Mouse (Mus musculus) lung, postnatal 0 days (tissue): ENCODE data around the gene Sbpl. TPM values are rescaled to one million over a fixed set of nuclear protein-coding genes. Genes with fewer than 3 reads are reported as not detected.
"Not testable (repeated sequence)": the region's sequence is repeated elsewhere in the genome, so short reads cannot be mapped to it uniquely, and the experiment has no call there.

Experiments
- ATAC-seq: fragments of 200-750 bp; cut with Nextera tagmentation; 2 replicates; pipeline ENCODE4 v1.8.0; 2017; ENCODE audit warnings: moderate library complexity
- DNase-seq: peaks from one replicate; pipeline ENCODE4 v3.0.0-alpha.2; 2016; ENCODE audit warnings: low spot score
- H3K27ac ChIP-seq: fragments of 300-500 bp; sonication (generic); 2 replicates; pipeline ENCODE4 v1.5.1; 2014; ENCODE audit warnings: antibody characterized with exemption, mild to moderate bottlenecking, low read length, mixed read lengths
- H3K27me3 ChIP-seq: fragments of 300-500 bp; sonication (generic); replicated peaks from 2 replicates; pipeline ENCODE4 v1.6.1; 2014; ENCODE audit warnings: low read length, mixed read lengths; ENCODE audit not compliant: insufficient read depth
- H3K36me3 ChIP-seq: fragments of 300-500 bp; sonication (generic); 2 replicates; pipeline ENCODE4 v1.6.1; 2014; ENCODE audit warnings: low read length, mixed read lengths; ENCODE audit not compliant: insufficient read depth
- H3K4me1 ChIP-seq: fragments of 300-500 bp; sonication (generic); 2 replicates; pipeline ENCODE4 v1.6.1; 2014; ENCODE audit warnings: antibody characterized with exemption, low read depth, low read length, mixed read lengths; ENCODE audit not compliant: insufficient read depth
- H3K4me2 ChIP-seq: fragments of 300-500 bp; sonication (generic); replicated peaks from 2 replicates; pipeline ENCODE4 v1.6.1; 2014; ENCODE audit warnings: low read depth, mild to moderate bottlenecking, low read length, moderate library complexity, mixed read lengths
- H3K4me3 ChIP-seq: fragments of 300-500 bp; sonication (generic); 2 replicates; pipeline ENCODE4 v1.5.1; 2014; ENCODE audit warnings: low read depth, low read length
- H3K9ac ChIP-seq: fragments of 300-500 bp; sonication (generic); replicated peaks from 2 replicates; pipeline ENCODE4 v1.6.1; 2014; ENCODE audit warnings: low read depth, mild to moderate bottlenecking
- H3K9me3 ChIP-seq: fragments of 300-500 bp; sonication (generic); 2 replicates; pipeline ENCODE4 v1.6.1; 2016; ENCODE audit warnings: low read length, mixed read lengths
- CTCF ChIP-seq: IDR thresholded peaks from 2 replicates; pipeline ENCODE4 v1.5.1; 2016; ENCODE audit warnings: antibody characterized with exemption, mild to moderate bottlenecking
- EP300 ChIP-seq: IDR thresholded peaks from 2 replicates; pipeline ENCODE4 v1.6.1; 2016; ENCODE audit warnings: antibody characterized with exemption, mild to moderate bottlenecking, control low read depth
- WGBS: fragments of 180-500 bp; shearing (Covaris S2); extraction: QIAGEN DNeasy Blood & Tissue Kit; methylation state at CpG from one replicate; pipeline ENCODE4 v1.1.7; 2014; 5-methylcytosine and 5-hydroxymethylcytosine counted together
- polyA plus RNA-seq: library from polyadenylated mRNA; unstranded; fragments of >200 nt; fragmentation: Nextera tagmentation; extraction: Ambion mirVana; gene quantifications from 2 replicates; pipeline ENCODE4 v1.2.1, GENCODE M21; 2015

The Sbpl gene
- polyA plus RNA-seq, 1 experiment from 2014 or later, result not detected

DNA sequence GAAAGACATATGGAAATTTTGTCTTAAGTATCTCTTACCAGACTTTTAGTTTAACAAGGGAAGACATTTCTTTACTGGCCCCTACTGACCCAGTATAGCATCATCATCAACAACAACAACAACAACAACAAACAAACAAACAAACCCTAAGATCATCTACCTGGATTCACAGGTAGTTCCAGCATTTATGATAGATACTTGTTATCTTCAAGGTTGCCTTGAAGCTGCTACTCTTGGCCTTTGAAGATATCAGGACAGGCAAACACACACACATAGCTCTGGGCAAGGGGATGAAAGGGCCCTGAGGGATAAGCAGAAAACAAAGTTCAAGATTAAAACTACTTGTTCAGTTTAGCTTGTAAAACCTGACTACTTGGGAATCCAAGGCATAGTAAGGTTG lies 13.7 kb downstream of the Sbpl start, which contains the start of gene Sbp:
Gene Sbp, plus strand, starts transcription at position 301 of the 400 bp plus-strand sequence.
- ATAC-seq (no peak), DNase-seq (no peak)
- Histone ChIP-seq H3K4me1 (no peaks in the 10 kb centered on the region), H3K9me3 (no peaks in the 10 kb centered on the region), H3K36me3 (no peaks in the 10 kb centered on the region), H3K27me3 (no peaks in the 10 kb centered on the region), H3K4me3 (no peak within 1 kb of the TSS), H3K27ac (no peak within 1 kb of the TSS), H3K9ac (no peak within 1 kb of the TSS), H3K4me2 (no peak within 1 kb of the TSS)
- TF ChIP-seq CTCF, result no peak
- no peak for TF ChIP-seq EP300

DNA sequence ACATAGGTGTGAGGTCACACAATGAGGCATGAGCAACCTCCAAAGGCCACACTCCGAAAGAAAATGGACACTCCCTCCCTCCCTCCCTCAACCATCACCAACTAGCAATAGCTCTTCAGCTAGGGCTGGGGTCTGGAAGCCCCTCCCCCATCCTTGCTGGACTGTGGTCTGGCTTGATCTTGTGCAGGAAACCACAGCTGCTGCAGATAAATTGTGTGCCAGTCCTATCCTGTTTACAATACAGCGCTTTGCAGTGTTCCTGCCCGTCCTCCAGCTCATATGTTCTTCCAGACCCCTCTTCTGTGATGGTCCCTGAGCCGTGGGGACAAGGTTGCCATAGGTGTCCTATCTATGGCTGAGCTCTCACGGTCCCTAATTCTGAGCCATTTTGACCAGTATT lies 23.9 kb downstream of the Sbpl start:
- DNase-seq (no peak), ATAC-seq (no peak)
- H3K4me1 ChIP-seq, result no peaks in the 10 kb centered on the region
- H3K4me2 ChIP-seq, result no peak overlapping the region
- H3K27me3 ChIP-seq, result no peaks in the 10 kb centered on the region
- no peak overlapping the region for H3K27ac ChIP-seq
- H3K4me3 ChIP-seq, result no peak overlapping the region
- no peak for TF ChIP-seq CTCF
- TF ChIP-seq EP300, result no peak
- no peaks in the 10 kb centered on the region for H3K9me3 ChIP-seq
- WGBS, result 50% methylated on average over 5 of the region's 5 CpGs
- no peaks in the 10 kb centered on the region for H3K36me3 ChIP-seq
- H3K9ac ChIP-seq, result no peak overlapping the region

DNA sequence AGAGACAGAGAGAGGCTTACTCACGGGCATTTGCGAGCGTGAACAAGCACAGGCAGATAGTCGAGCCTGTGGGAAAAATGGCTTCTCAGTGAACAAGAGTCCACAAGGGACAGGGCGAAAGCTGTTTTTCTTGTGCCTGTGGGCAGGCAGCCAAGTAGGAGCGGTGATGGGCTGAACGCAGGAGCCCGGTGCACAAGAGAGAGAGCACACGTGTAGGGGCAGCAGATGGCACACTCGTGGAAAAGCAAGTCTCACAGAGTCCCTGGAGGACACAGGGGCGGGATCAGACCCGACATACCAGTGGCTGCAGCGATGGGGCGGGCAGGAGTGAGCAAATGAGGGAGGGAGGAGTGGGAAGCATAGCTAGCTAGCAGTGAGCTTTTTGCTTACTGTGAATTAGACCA lies 30.0 kb downstream of the Sbpl start:
- H3K27me3 ChIP-seq, result no peaks in the 10 kb centered on the region
- WGBS, result 0% methylated on average over 14 of the region's 14 CpGs
- no peaks in the 10 kb centered on the region for H3K9me3 ChIP-seq
- peak overlapping the region; percentile 44 for H3K9ac ChIP-seq
- peak overlapping the region; percentile 78 for H3K27ac ChIP-seq
- peak overlapping the region; percentile 45 for H3K4me3 ChIP-seq
- DNase-seq (peak; percentile 79), ATAC-seq (peak; percentile 82)
- peaks cover 2% of the 10 kb centered on the region; the same call in 1 of the 2 replicates for H3K4me1 ChIP-seq
- TF ChIP-seq EP300 (no peak), CTCF (no peak; the same call in 1 of the 2 replicates)
- no peaks in the 10 kb centered on the region for H3K36me3 ChIP-seq
- peak overlapping the region; percentile 82 for H3K4me2 ChIP-seq

DNA sequence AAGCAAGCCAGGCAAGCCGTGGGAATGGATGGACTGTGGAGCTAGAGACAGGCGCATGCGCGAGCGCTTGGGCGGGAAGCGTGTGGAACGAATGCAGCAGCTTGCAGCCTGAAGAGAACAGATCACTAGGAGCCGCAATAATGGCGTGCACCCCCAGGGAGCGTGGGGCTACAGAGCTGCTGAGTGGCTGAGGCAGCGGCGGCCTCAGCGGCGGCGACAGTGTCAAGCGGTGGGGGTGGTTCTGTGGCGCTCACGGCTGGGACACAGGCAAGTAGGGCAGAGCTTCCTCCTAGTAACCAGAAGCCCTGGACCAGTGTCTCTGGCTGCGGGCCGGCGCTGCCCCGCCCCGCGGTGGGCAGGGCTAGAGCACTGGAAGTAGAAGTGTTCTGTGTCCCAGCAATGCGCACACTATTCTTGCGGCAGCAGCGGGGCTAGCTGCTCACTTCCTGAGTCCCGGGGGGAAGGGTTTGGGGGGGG lies 30.5 kb downstream of the Sbpl start:
- DNase-seq (peak; percentile 93), ATAC-seq (peak; percentile 98)
- Histone ChIP-seq H3K27ac (peak overlapping the region; percentile 78), H3K4me2 (peak overlapping the region; percentile 82), H3K27me3 (no peaks in the 10 kb centered on the region), H3K4me3 (peak overlapping the region; percentile 45), H3K36me3 (no peaks in the 10 kb centered on the region), H3K9me3 (no peaks in the 10 kb centered on the region), H3K9ac (peak overlapping the region; percentile 44; the same call in 1 of the 2 replicates), H3K4me1 (peaks cover 2% of the 10 kb centered on the region; the same call in 1 of the 2 replicates)
- under 1% methylated on average over 28 of the region's 29 CpGs for WGBS
- TF ChIP-seq CTCF (peak; percentile 36), EP300 (no peak)

DNA sequence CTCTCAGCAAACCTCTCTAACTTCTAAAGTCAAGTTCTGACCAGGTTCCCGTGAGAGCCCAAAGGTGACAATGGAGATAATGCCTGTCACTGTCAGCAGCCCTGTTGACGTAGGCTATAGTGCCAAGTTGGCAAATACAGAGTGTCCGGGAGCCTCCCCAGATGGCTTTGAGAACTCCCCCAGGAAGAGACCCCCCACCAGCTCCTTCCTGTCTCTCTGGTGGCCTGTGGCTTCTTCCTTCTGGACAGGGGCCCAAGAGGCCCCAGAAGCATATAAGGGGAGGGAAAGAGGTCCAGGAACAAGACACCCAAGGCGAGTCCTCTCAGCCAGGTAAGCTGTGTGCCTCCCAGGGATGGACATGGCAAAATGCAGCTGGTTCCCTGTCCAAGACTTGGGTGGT lies 37.9 kb downstream of the Sbpl start, which contains the start of gene Dcpp3:
Gene Dcpp3, plus strand, starts transcription at position 301 of the 400 bp plus-strand sequence.
- H3K9me3 ChIP-seq, H3K9ac ChIP-seq, H3K4me1 ChIP-seq, ATAC-seq, DNase-seq, H3K27ac ChIP-seq, H3K27me3 ChIP-seq, H3K36me3 ChIP-seq, H3K4me3 ChIP-seq, H3K4me2 ChIP-seq: not testable (repeated sequence)
- WGBS, result 19% methylated on average over 3 of the region's 4 CpGs

Other genes starting within 250 kb of the Sbpl start
- 0.20 TPM in 1 of 2 replicates, not detected in the other for gene 1520401A03Rik, start 232.5 kb downstream of the Sbpl start, polyA plus RNA-seq
- gene Pkmyt1, start 228.9 kb downstream of the Sbpl start, polyA plus RNA-seq, result 10.4 and 11.5 TPM in 2 replicates
- gene Paqr4, start 214.4 kb downstream of the Sbpl start, polyA plus RNA-seq, result 45.2 and 47.7 TPM in 2 replicates
- 0.41 and 0.52 TPM in 2 replicates for gene Kremen2, start 209.4 kb downstream of the Sbpl start, polyA plus RNA-seq
- 43.1 and 43.5 TPM in 2 replicates for gene Flywch1, start 183.7 kb downstream of the Sbpl start, polyA plus RNA-seq
- 14.7 and 18.6 TPM in 2 replicates for gene Flywch2, start 169.2 kb downstream of the Sbpl start, polyA plus RNA-seq
- 284 and 354 TPM in 2 replicates for gene Srrm2, start 164.7 kb downstream of the Sbpl start, polyA plus RNA-seq
- 803 and 893 TPM in 2 replicates for gene Elob, start 126.1 kb downstream of the Sbpl start, polyA plus RNA-seq
- not detected in 2 replicates for gene Prss33, start 119.2 kb downstream of the Sbpl start, polyA plus RNA-seq
- gene Prss32, start 111.4 kb downstream of the Sbpl start, polyA plus RNA-seq, result not detected in 2 replicates
- 0.40 and 0.63 TPM in 2 replicates for gene Prss41, start 111.1 kb downstream of the Sbpl start, polyA plus RNA-seq
- gene Prss21, start 87.2 kb downstream of the Sbpl start, polyA plus RNA-seq, result not detected in 2 replicates
- 0.25 TPM in 1 of 2 replicates, not detected in the other for gene Dcpp1, start 74.4 kb downstream of the Sbpl start, polyA plus RNA-seq
- gene Dcpp2, start 74.4 kb downstream of the Sbpl start, polyA plus RNA-seq, result not detected in 2 replicates
- gene Dcpp3, start 37.8 kb downstream of the Sbpl start, polyA plus RNA-seq, result 0.35 and 0.64 TPM in 2 replicates
- not detected in 2 replicates for gene Sbp, start 13.6 kb downstream of the Sbpl start, polyA plus RNA-seq
- gene Prss30, start 25.3 kb upstream of the Sbpl start, polyA plus RNA-seq, result 0.18 and 0.47 TPM in 2 replicates
- 0.57 and 0.77 TPM in 2 replicates for gene Prss22, start 42.8 kb upstream of the Sbpl start, polyA plus RNA-seq
- 0.18 TPM in 2 replicates for gene Prss27, start 82.9 kb upstream of the Sbpl start, polyA plus RNA-seq
- 34.3 and 36.9 TPM in 2 replicates for gene Kctd5, start 118.2 kb upstream of the Sbpl start, polyA plus RNA-seq
- gene Pdpk1, start 195.7 kb upstream of the Sbpl start, polyA plus RNA-seq, result 26.4 and 32.3 TPM in 2 replicates
- gene Amdhd2, start 208.5 kb upstream of the Sbpl start, polyA plus RNA-seq, result 44.1 and 44.2 TPM in 2 replicates
- gene Atp6v0c, start 214.4 kb upstream of the Sbpl start, polyA plus RNA-seq, result 566 and 620 TPM in 2 replicates